In genomic region chr6:97223566-97223965, GRCm38 (mm10) we compare ENCODE assay signal across 23 mouse cellular contexts. TPM values are rescaled to one million over a fixed set of nuclear protein-coding genes. Genes with fewer than 3 reads are reported as not detected.
DNase-seq lines count a peak whose midpoint lies in the region; ATAC-seq lines count a peak whose summit lies in the region.
"Had no signal": no experiment of that assay in that cellular context is flagged by ENCODE, and none has a peak within 500 bp of the region (broad histone marks: within the 10 kb centered on the region; RNA-seq: fewer than 3 reads in every experiment).

No protein-coding gene starts in this region.

- H3K4me2 ChIP-seq in heart, embryonic 11.5 days, result no peak overlapping the region; the same call in 1 of the 2 replicates
- H3K4me2 ChIP-seq in liver, embryonic 11.5 days, result no peak overlapping the region; the same call in 1 of the 2 replicates
- H3K4me2 ChIP-seq in limb, embryonic 12.5 days, result no peak overlapping the region
- H3K4me2 ChIP-seq in midbrain, embryonic 11.5 days, result no peak overlapping the region
- H3K4me2 ChIP-seq: forebrain, embryonic 15.5 days; neural tube, embryonic 12.5 days had no signal

- intact Hi-C loops in heart, postnatal 10 days (cut with DNase I), result no loop called here

- H3K4me3 ChIP-seq in heart, embryonic 11.5 days (ENCODE audit: low read depth, low read length), result no peak overlapping the region
- H3K4me3 ChIP-seq in liver, embryonic 11.5 days (ENCODE audit: low read depth, low read length), result no peak overlapping the region
- H3K4me3 ChIP-seq in embryonic facial prominence, embryonic 10.5 days, result no peak overlapping the region
- no peak overlapping the region for H3K4me3 ChIP-seq in limb, embryonic 12.5 days (replicated peaks)
- H3K4me3 ChIP-seq in midbrain, embryonic 11.5 days (ENCODE audit: low read depth, low read length), result no peak overlapping the region
- H3K4me3 ChIP-seq: forebrain, embryonic 15.5 days; hindbrain, embryonic 10.5 days; liver, embryonic 13.5 days; neural tube, embryonic 12.5 days had no signal

- H3K36me3 ChIP-seq in heart, embryonic 11.5 days (ENCODE audit: control insufficient read depth, insufficient read depth, low read length), result no peaks in the 10 kb centered on the region
- no peaks in the 10 kb centered on the region; the same call in 1 of the 2 replicates for H3K36me3 ChIP-seq in liver, embryonic 11.5 days (ENCODE audit: control insufficient read depth, insufficient read depth, low read length)
- H3K36me3 ChIP-seq in embryonic facial prominence, embryonic 10.5 days (replicated peaks), result 0 out of 2 replicates have a peak, but pooled peaks cover 2% of the 10 kb centered on the region
- 0 out of 2 replicates have a peak, but pooled peaks cover 3% of the 10 kb centered on the region for H3K36me3 ChIP-seq in limb, embryonic 12.5 days
- H3K36me3 ChIP-seq in midbrain, embryonic 11.5 days (ENCODE audit: control insufficient read depth, insufficient read depth, low read length), result no peaks in the 10 kb centered on the region
- H3K36me3 ChIP-seq: forebrain, embryonic 15.5 days; neural tube, embryonic 12.5 days had no signal

- H3K27ac ChIP-seq in heart, embryonic 11.5 days (ENCODE audit: low read depth, low read length), result peak overlapping the region; percentile 75
- H3K27ac ChIP-seq in liver, embryonic 11.5 days (ENCODE audit: low read depth, low read length), result no peak overlapping the region
- 0 out of 2 replicates have a peak overlapping the region, but pooled peaks have one; percentile 2 for H3K27ac ChIP-seq in embryonic facial prominence, embryonic 10.5 days (replicated peaks)
- peak overlapping the region; percentile 68 for H3K27ac ChIP-seq in limb, embryonic 12.5 days
- H3K27ac ChIP-seq in midbrain, embryonic 11.5 days (ENCODE audit: low read depth, low read length), result no peak overlapping the region
- H3K27ac ChIP-seq: forebrain, embryonic 15.5 days; hindbrain, embryonic 10.5 days; liver, embryonic 13.5 days; neural tube, embryonic 12.5 days had no signal

- no peak for ATAC-seq in heart, embryonic 11.5 days (replicated peaks; ENCODE audit: insufficient number of reproducible peaks, low FRiP score, low TSS enrichment)
- ATAC-seq in liver, embryonic 11.5 days (replicated peaks; ENCODE audit: low FRiP score), result 0 out of 2 replicates have a peak, but pooled peaks have one; percentile 8
- no peak for ATAC-seq in limb, embryonic 12.5 days (ENCODE audit: insufficient number of reproducible peaks, insufficient read depth, low FRiP score, low TSS enrichment, low read depth)
- no peak for ATAC-seq in midbrain, embryonic 11.5 days (ENCODE audit: low FRiP score)
- ATAC-seq: forebrain, embryonic 15.5 days; Patski had no signal

- no peak for DNase-seq in heart, postnatal 10 days
- DNase-seq in liver, embryonic 11.5 days (ENCODE audit: low spot score), result no peak
- DNase-seq in liver, result no peak
- DNase-seq in embryonic facial prominence, embryonic 10.5 days (ENCODE audit: low spot score), result no peak
- no peak for DNase-seq in cerebellum, adult 9-11 months
- no peak for DNase-seq in midbrain, embryonic 11.5 days (ENCODE audit: low spot score, missing footprints)
- DNase-seq: adrenal gland, postnatal 36 days; B cell, adult 2 months; cerebellum, postnatal 10 days; embryo, embryonic 11 days; gastrocnemius, postnatal 10 days; kidney, adult 2 months; kidney, postnatal 4 days; liver, embryonic 13.5 days; right cerebral cortex, postnatal 14 days; thymus, postnatal 14 days had no signal

- no peaks in the 10 kb centered on the region for H3K9me3 ChIP-seq in heart, embryonic 11.5 days (replicated peaks; ENCODE audit: control insufficient read depth, low read length)
- H3K9me3 ChIP-seq in liver, embryonic 11.5 days (ENCODE audit: control insufficient read depth, low read length), result no peaks in the 10 kb centered on the region
- no peaks in the 10 kb centered on the region for H3K9me3 ChIP-seq in embryonic facial prominence, embryonic 10.5 days
- no peaks in the 10 kb centered on the region for H3K9me3 ChIP-seq in limb, embryonic 12.5 days
- no peaks in the 10 kb centered on the region for H3K9me3 ChIP-seq in midbrain, embryonic 11.5 days (ENCODE audit: control insufficient read depth, low read length)
- H3K9me3 ChIP-seq: forebrain, embryonic 15.5 days; hindbrain, embryonic 10.5 days; liver, embryonic 13.5 days; neural tube, embryonic 12.5 days had no signal

- 72% methylated on average over 4 of the region's 4 CpGs for WGBS in heart, embryonic 11.5 days (ENCODE audit: insufficient replicate concordance)
- 70% methylated on average over 4 of the region's 4 CpGs for WGBS in liver, embryonic 11.5 days
- WGBS in embryonic facial prominence, embryonic 10.5 days, result 79% methylated on average over 4 of the region's 4 CpGs
- 81% methylated on average over 4 of the region's 4 CpGs for WGBS in limb, embryonic 12.5 days
- WGBS in midbrain, embryonic 11.5 days, result 77% methylated on average over 4 of the region's 4 CpGs

- H3K9ac ChIP-seq in heart, embryonic 11.5 days (ENCODE audit: low read depth, low read length), result no peak overlapping the region
- H3K9ac ChIP-seq in liver, embryonic 11.5 days (ENCODE audit: low read depth, low read length), result no peak overlapping the region
- H3K9ac ChIP-seq in limb, embryonic 12.5 days (replicated peaks), result no peak overlapping the region
- no peak overlapping the region for H3K9ac ChIP-seq in midbrain, embryonic 11.5 days (ENCODE audit: low read length)
- H3K9ac ChIP-seq: forebrain, embryonic 15.5 days; liver, embryonic 13.5 days; neural tube, embryonic 12.5 days had no signal

- no peaks in the 10 kb centered on the region for H3K27me3 ChIP-seq in heart, embryonic 11.5 days (ENCODE audit: control insufficient read depth, insufficient read depth, low read length)
- H3K27me3 ChIP-seq in liver, embryonic 11.5 days (replicated peaks; ENCODE audit: control insufficient read depth, insufficient read depth, low read length), result no peaks in the 10 kb centered on the region
- H3K27me3 ChIP-seq in embryonic facial prominence, embryonic 10.5 days (replicated peaks; ENCODE audit: low read depth, poor library complexity, severe bottlenecking), result no peaks in the 10 kb centered on the region
- H3K27me3 ChIP-seq in limb, embryonic 12.5 days, result 0 out of 2 replicates have a peak, but pooled peaks cover 10% of the 10 kb centered on the region
- no peaks in the 10 kb centered on the region for H3K27me3 ChIP-seq in midbrain, embryonic 11.5 days (ENCODE audit: control insufficient read depth, insufficient read depth, low read length)
- H3K27me3 ChIP-seq: forebrain, embryonic 15.5 days; liver, embryonic 13.5 days; neural tube, embryonic 12.5 days; Patski had no signal

- peaks cover 28% of the 10 kb centered on the region for H3K4me1 ChIP-seq in heart, embryonic 11.5 days (ENCODE audit: control insufficient read depth, insufficient read depth, low read length)
- peaks cover 32% of the 10 kb centered on the region for H3K4me1 ChIP-seq in liver, embryonic 11.5 days (replicated peaks; ENCODE audit: control insufficient read depth, insufficient read depth, low read length)
- H3K4me1 ChIP-seq in embryonic facial prominence, embryonic 10.5 days, result peaks cover 26% of the 10 kb centered on the region
- H3K4me1 ChIP-seq in limb, embryonic 12.5 days (replicated peaks), result peaks cover 19% of the 10 kb centered on the region
- no peaks in the 10 kb centered on the region for H3K4me1 ChIP-seq in midbrain, embryonic 11.5 days (ENCODE audit: control insufficient read depth, insufficient read depth, low read length)

RNA-seq across cellular contexts. Expression of gene Arl6ip5, which starts 13.1 kb away (rescaled TPM):
- polyA plus RNA-seq in heart, embryonic 11.5 days (2014; fragmentation: Nextera tagmentation; extraction: Ambion mirVana), result 48.9 and 61.6 TPM in 2 replicates
- 100 to 1,000 TPM in 1 of 2 experiments, 10 to 100 TPM in 1; 98.4 to 107 TPM for total RNA-seq in heart, postnatal 10 days (2021)
- polyA plus RNA-seq in liver, embryonic 11.5 days (2014; fragmentation: Nextera tagmentation; extraction: Ambion mirVana), result 36.4 and 38.6 TPM in 2 replicates
- polyA plus RNA-seq in embryonic facial prominence, embryonic 10.5 days (2016; fragmentation: Nextera tagmentation; extraction: Ambion mirVana), result 30.0 and 34.7 TPM in 2 replicates
- 45.0 and 47.7 TPM in 2 replicates for polyA plus RNA-seq in limb, embryonic 12.5 days (2016; fragmentation: Nextera tagmentation; extraction: Ambion mirVana)
- 41.4 and 41.8 TPM in 2 replicates for polyA plus RNA-seq in midbrain, embryonic 11.5 days (2014; fragmentation: Nextera tagmentation; extraction: Ambion mirVana)

RNA-seq across cellular contexts. Expression of gene Uba3, which starts 18.1 kb away (rescaled TPM):
- 90.7 and 93.9 TPM in 2 replicates for polyA plus RNA-seq in heart, embryonic 11.5 days (2014; fragmentation: Nextera tagmentation; extraction: Ambion mirVana)
- total RNA-seq in heart, postnatal 10 days (2021), result 10 to 100 TPM; 74.8 to 75.1 TPM
- polyA plus RNA-seq in liver, embryonic 11.5 days (2014; fragmentation: Nextera tagmentation; extraction: Ambion mirVana), result 60.5 and 65.3 TPM in 2 replicates
- polyA plus RNA-seq in embryonic facial prominence, embryonic 10.5 days (2016; fragmentation: Nextera tagmentation; extraction: Ambion mirVana), result 83.7 and 88.7 TPM in 2 replicates
- 96.6 and 99.4 TPM in 2 replicates for polyA plus RNA-seq in limb, embryonic 12.5 days (2016; fragmentation: Nextera tagmentation; extraction: Ambion mirVana)
- 99.4 and 101 TPM in 2 replicates for polyA plus RNA-seq in midbrain, embryonic 11.5 days (2014; fragmentation: Nextera tagmentation; extraction: Ambion mirVana)

RNA-seq across cellular contexts. Expression of gene Lmod3, which starts 29.0 kb away (rescaled TPM):
- 19.0 and 19.3 TPM in 2 replicates for polyA plus RNA-seq in heart, embryonic 11.5 days (2014; fragmentation: Nextera tagmentation; extraction: Ambion mirVana)
- total RNA-seq in heart, postnatal 10 days (2021), result 10 to 100 TPM; 45.8 to 66.3 TPM
- polyA plus RNA-seq in liver, embryonic 11.5 days (2014; fragmentation: Nextera tagmentation; extraction: Ambion mirVana), result 0.08 TPM in 1 of 2 replicates, not detected in the other
- polyA plus RNA-seq in embryonic facial prominence, embryonic 10.5 days (2016; fragmentation: Nextera tagmentation; extraction: Ambion mirVana), result not detected in 2 replicates
- 4.6 and 5.5 TPM in 2 replicates for polyA plus RNA-seq in limb, embryonic 12.5 days (2016; fragmentation: Nextera tagmentation; extraction: Ambion mirVana)
- 0.08 TPM in 1 of 2 replicates, not detected in the other for polyA plus RNA-seq in midbrain, embryonic 11.5 days (2014; fragmentation: Nextera tagmentation; extraction: Ambion mirVana)
- total RNA-seq: adrenal gland, postnatal 36 days; megakaryocyte-erythroid progenitor cell, adult 5-6 weeks had no signal
- polyA plus RNA-seq: hindbrain, embryonic 10.5 days; Patski had no signal

RNA-seq across cellular contexts. Expression of gene Tmf1, which starts 44.6 kb away (rescaled TPM):
- 21.8 and 27.3 TPM in 2 replicates for polyA plus RNA-seq in heart, embryonic 11.5 days (2014; fragmentation: Nextera tagmentation; extraction: Ambion mirVana)
- 10 to 100 TPM; 34.3 to 36.3 TPM for total RNA-seq in heart, postnatal 10 days (2021)
- polyA plus RNA-seq in liver, embryonic 11.5 days (2014; fragmentation: Nextera tagmentation; extraction: Ambion mirVana), result 21.1 and 21.8 TPM in 2 replicates
- polyA plus RNA-seq in embryonic facial prominence, embryonic 10.5 days (2016; fragmentation: Nextera tagmentation; extraction: Ambion mirVana), result 26.6 and 30.1 TPM in 2 replicates
- polyA plus RNA-seq in limb, embryonic 12.5 days (2016; fragmentation: Nextera tagmentation; extraction: Ambion mirVana), result 32.0 and 38.3 TPM in 2 replicates
- polyA plus RNA-seq in midbrain, embryonic 11.5 days (2014; fragmentation: Nextera tagmentation; extraction: Ambion mirVana), result 29.9 and 34.6 TPM in 2 replicates

Comparison
In these comparisons a context has a peak if more than half of its experiments do, and no peak if none do; other contexts are left out.
1. H3K27ac ChIP-seq: peak in heart, embryonic 11.5 days (single experiment), embryonic facial prominence, embryonic 10.5 days (single experiment) and limb, embryonic 12.5 days (single experiment); none in liver, embryonic 11.5 days (single experiment) and midbrain, embryonic 11.5 days (single experiment).